Mouse (Mus musculus) heart, adult 2 months (tissue): ENCODE results near the gene Ephb2.

Experiments used
- CTCF ChIP-seq: fragments of 200-600 bp; IDR thresholded peaks from 2 replicates; pipeline ENCODE4 v1.8.1; 2022; ENCODE audit warnings: antibody characterized with exemption, mild to moderate bottlenecking, moderate library complexity
- EP300 ChIP-seq: fragments of 200-500 bp; IDR thresholded peaks from 2 replicates; pipeline ENCODE4 v1.6.1; 2011; ENCODE audit warnings: low read depth, low read length, control low read depth; ENCODE audit not compliant: insufficient read depth
- POLR2A ChIP-seq: fragments of 200-500 bp; IDR thresholded peaks from 2 replicates; pipeline ENCODE4 v1.6.1; 2011; ENCODE audit warnings: mild to moderate bottlenecking, low read depth, low read length, control low read depth; ENCODE audit not compliant: insufficient read depth

GRCm38 (mm10) chr4:136605756-136606485, 229.9 kb downstream of the Ephb2 start:
- TF ChIP-seq CTCF (no peak), EP300 (no peak), POLR2A (no peak)
